Mouse (Mus musculus) frontal cortex, adult (tissue): ENCODE results near the gene Gm5460.

Experiments
- ATAC-seq: cut with Nextera tagmentation; 2 replicates; pipeline ENCODE4 v1.9.2; 2017; ENCODE audit warnings: mild to moderate bottlenecking, moderate library complexity, mixed read lengths; ENCODE audit not compliant: low TSS enrichment

The Gm5460 gene

DNA sequence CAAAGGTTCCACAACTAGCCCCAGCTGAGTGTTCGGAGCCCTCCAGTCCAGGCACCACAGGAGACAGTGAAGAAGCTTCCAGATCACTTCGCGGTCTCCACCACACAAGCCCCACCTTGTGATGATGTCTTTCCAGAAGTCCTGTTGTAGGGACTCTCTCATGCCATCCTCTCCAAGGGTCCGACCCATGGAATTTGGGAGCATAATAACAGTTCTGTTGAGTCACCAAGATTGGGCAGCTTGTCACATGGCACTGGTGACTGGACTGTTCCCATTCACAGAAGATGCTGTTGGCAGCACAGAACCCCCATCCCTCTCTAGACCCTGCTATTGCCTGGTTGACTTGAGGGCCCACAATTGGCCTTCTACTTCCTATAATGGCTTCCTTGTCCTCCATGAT lies at the start of gene Gm5460:
Gm5460 (plus strand) TSS at position 378 of the 400 bp plus-strand sequence.
- ATAC-seq = no peak

DNA sequence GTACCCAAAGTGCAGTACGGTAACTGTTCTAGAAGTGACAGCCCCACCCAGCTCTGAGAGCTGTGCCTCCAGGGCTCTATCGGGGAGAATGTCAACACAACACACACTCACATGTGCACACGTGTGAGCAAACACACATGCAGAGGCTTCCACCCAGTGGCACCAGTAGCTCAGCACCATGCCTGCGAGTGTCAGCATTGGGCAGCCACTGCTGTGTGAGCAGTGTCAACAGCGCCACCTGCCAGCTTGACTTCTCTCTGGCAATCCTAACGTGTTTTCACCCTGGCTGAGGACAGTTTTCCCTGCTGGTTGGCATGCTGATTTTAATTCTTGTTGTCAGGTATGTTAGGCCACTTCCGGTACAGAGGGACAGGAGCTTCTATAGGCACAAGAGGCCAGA lies 43.9 kb upstream of the Gm5460 start:
- ATAC-seq = no peak

DNA sequence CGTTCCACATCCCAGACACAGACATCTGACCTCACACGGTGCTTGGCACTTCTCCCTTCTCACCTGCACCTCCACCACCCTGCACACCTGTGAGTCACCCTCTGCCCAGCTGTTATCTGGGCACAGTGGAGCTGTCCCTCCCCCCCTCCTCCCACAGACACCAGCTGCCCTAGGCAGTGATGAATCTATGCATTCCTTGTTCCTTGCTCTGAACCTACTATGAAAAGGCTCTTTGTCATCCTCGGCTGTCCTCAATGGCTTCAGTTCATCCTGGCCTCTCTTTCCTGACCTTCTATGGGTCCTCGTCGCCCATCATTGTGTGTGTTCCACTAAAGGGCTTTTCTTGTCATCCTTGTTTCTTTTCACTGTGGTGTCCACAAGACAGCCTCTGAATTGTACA lies 41.8 kb upstream of the Gm5460 start:
- ATAC-seq = peak; percentile 81

DNA sequence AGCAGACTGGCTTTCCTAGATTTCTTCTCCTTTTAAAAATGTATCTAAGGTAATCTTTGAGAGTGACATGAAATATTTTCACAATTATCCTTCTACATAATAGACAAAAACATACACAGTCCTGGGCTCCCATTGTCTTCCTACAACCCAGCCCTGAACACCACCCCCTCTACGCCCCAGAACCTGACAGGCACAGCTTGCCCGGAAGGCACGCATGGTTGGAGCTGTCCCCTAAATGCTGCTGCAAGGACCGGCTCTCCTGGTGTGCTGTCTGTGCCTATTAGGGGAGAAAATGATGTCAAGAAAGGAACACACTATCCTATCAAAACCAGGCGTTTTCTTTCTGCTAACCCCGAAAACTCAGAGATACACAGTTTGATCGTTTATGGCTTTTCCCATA lies 38.8 kb upstream of the Gm5460 start:
- no peak for ATAC-seq

DNA sequence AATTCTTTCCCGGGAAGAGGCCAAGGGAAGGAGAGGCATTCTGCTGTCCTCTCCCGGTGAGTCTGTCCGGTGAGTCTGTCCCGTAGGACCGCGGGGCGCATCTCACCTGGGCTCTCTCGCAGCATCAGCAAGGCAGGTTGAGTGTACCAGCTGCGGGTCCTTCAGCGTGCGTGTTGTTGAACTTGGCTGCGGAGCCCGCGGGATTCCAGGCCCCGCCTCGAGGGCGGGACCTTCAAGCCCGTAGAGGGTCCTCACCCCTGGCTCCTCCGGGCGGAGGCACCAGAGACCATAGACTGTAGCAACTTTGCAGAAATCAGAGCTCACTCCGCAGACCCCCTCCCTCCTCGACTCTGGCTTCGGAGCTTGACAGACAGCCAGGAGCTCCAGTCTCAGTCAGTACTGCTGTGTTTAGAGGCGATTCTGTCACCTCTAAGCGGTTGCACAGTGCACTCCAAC lies 37.9 kb upstream of the Gm5460 start, which contains the start of gene Zfp488:
Zfp488 (minus strand) TSS at position 161 of the 456 bp plus-strand sequence.
- ATAC-seq = no peak

DNA sequence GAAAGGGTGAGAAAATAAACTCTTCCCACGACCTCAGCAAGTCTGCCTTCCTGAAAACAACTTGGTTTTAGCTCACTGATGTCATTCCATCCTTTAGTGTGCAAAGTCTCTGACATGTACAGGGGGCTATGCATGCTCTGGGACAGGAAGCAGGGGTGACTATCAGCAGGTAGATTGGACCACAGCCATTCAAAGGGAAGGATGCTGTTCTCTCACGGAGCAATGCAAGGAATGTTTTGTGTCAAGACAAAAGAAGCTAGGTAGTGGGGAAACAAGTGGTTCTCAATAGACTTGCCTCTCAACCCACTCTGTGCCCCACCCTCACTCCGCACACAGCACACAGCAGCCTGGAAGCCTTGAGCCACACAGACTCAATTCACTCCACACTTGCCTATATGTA lies 27.4 kb upstream of the Gm5460 start:
- ATAC-seq = no peak

DNA sequence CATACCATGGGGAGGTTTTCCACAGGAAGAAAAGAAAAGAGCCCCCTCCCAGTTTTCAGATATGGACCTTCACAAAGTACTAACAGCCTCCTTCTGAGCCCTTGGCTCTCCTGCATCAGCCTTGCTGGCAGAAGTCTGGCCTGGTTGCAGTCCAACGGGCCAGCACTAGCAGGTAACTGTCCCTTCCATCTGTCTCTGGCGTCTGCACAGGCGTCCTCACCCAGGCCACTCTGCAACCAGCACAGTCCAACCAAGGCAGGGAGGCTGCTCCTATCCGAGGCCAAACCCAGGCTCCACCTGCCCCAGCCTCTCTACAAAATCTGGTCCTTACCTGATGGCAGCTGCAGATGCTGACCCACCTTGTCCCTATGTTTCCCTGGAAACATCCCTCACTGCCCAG lies 24.6 kb upstream of the Gm5460 start:
- ATAC-seq = no peak

DNA sequence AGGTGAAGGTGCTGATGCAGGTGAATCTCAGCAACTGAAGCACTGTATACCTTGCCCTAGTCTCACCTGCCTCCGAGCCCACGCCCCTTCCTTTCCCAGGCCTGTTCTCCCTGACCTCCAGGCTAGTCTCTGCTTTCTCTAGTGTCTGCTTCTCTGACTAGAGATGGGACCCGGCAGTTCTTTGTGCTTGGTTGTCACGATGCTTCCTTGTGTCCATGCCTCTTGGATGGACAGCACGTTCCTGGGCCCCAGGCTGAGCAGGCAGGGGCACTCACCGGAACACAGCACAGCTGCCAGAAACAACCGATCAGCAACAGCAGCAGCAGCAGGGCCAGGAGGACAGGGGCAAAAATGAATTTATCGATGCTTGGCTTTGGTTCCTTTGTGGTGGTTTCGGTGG lies 23.5 kb upstream of the Gm5460 start:
- no peak for ATAC-seq

DNA sequence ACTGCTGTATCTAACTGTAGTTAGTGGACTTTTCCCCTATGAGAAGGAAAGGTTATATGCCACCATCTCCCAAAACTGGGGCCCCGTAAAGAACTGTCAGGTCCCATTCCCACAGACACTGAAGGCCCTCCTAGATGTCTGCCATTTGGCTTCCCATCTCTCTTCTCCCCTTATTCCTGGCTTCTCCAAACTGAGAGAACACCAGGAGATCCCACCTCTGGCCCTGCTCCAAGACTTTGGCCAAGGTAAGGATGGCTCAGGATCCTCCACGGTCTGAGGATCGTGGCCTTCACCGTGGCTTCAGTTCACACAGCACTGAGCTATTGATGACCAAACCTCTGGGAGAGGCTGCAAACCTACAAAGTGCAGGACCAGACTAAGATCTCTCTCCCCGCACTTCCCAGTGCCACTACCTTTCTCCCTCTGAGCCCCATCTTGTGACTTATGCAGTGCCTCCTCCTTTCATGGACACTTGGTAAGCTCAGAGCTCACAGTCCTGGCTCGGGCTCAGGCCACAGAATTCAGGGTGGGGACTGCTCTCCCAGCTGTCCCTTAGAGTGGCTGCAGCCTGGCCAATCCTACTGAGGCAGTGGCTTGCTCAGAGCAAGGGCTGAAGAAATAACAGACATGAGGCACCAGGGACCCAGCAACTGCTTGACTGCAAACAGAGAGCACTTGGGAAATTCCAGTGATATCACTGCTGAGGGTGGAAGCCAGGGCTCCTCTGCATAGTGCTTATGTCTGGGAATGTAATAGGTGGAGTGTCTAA lies 22.9 kb upstream of the Gm5460 start:
- no peak for ATAC-seq

DNA sequence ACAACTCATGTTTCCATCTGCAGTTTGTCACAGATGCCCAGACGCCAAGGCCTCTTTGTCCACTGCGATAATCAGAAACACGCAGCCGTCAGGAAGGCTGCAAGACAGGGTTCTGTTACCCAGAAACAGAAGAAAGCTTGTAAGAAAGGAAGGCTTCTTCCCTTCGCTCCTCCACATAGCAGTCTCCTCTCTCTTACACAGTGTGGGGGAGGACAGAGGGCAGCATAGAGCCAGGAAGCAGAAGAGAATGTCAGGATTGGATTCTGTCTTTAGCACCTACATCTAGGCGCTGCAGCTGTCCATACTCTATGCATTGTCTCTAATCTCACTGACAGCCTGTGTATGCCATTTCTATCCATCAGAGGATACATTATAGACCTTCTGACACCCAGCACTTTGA lies 19.1 kb upstream of the Gm5460 start:
- peak; percentile 95 for ATAC-seq

DNA sequence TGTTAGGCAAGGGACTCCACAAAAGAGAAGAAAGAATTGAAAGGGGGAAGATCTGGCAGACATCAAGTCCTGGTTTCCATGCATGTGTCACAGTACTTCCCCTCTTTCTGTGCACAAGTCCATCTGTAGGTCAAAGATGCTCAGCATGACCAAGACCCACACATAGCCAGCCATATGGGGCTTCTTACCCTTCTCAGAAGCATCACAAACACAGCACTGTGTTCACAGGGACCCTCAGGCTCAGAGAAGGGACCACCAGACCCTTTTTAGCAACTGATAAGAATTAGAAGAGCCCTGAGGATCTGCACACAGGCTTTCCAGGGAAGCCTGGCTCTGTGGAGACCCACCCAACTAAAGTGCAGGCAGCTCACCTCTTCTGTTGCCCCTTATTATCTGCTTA lies 16.5 kb upstream of the Gm5460 start:
- ATAC-seq = no peak

DNA sequence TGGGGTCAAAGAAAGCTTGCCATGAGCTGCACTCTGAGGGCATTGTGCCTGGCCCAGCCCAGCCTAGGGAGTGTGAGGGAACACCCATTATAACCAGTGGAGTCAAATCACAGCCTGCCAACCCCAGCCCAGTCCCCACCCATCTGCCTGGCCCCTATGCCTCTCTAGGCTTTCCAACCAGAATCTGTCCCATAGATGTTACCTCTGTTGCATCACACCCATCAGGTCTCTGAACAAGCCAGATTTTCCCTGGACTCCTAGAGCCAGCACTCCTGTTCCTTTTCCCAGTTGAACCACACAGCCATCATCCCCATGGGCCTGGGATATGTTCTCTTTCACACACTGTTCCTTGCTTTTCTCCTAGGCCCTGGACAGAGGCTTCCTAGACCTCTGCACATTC lies 15.1 kb upstream of the Gm5460 start:
- no peak for ATAC-seq

DNA sequence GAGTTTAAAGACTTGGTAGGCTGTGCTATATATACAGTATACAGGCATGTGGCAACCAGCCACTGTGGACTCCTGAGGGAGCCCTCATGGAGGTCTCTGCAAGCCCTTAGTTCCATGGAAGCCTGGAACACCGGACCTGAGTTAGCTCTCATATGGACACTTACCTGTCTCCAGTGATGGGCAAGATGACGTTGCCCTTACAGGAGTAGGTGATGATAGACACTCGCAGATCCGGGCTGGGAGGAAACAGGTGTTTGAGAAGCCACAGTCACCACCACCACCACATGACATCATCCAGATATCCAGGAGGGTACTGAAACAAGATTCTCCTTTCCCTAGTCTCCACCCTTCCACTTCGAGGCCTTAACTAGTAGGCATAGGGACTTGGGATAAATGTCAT lies 14.2 kb upstream of the Gm5460 start:
- ATAC-seq = no peak

DNA sequence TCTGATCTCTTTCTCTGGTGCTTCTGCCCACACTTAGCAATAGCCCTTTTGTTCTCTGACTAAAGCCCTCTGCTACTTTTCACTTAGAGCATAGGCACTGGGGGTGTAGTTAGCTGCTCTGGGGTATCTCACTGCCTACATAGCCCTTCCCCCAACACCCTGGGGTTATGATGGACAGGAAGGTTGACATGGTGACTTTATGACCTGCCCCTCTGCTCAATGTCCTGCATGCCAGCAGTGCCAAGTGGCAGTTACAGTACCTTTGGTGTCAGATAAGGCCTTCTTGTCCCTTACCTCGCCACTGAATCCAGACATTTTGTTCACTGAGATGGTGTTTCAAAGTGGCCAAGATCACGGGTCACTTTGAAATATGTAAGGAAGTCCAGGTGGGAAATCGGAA lies 1.5 kb upstream of the Gm5460 start, which contains the start of gene Gm30083:
Gm30083 (minus strand) TSS at position 120 of the 400 bp plus-strand sequence.
- ATAC-seq = no peak

DNA sequence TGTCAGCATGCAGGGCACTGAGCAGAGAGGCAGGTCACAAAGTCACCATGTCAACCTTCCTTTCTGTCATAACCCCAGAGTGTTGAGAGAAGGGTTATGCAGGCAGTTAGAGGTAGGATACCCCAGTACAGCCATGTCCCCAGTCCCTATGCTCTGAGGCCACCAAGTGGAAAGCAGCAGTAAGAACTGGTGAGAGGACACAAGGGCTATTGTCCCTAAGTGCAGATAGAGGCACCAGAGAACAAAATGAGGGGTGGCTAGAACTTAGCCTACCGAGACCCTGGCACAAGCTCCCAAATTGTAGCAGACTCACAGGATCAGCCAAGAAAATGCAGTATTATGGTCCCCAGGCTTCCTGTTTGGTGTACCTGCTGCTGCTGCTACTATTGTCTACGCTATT lies 380 bp downstream of the Gm5460 start:
- ATAC-seq = no peak

DNA sequence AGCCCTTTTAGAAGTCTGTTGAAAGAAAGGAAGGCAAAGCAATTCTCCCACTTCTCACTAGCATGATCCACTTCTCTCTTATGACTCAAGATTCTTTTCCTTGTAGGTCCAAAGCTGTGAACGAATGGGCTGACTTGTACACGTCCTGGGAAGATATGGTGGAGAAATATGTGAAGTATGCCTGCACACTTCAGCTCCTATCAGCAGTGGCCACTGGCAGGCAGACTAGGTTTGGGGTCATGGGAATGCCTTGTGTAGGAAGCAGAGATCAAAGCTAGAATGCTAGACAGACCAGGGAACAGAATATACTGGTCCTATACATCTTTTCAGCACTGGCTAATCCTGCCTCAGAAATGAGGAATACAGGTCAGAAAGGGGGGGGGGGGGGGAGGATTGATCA lies 10.2 kb downstream of the Gm5460 start:
- ATAC-seq = no peak

DNA sequence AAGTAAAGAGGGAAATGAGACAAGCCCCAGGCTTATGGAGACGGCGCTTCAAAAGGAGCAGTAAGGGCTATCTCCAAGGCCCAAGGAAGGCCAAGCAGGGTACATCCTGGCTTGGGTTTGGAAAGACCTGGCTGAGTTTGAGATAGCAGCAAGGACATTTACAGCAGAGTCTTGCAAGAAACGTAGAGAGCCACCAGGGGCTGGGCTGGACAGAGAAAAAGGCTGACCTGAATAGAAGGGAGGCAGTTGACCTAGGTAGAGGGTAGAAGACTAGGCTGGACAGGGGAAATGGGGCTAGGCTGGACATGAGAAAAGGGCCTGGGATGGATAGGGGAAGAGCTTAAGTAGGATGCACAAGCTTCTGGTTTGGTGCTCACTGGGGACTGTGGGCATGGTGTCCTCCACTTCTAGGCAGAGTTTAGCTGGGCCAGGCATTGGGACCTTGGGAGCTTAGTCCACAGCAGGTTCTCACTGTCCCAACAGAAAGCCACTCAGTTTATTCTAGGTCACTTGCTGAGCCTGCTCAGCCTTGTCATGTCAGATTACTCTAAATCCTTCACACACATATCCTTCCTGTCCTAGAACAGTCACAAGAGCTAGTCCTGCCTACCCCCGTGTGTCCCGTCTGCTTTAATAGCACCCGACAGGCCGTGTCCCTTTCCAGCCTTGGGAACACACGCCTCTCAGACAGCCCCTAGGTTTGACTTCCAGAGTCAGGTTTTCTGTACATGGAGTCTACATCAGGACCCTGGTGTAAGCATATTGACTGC lies 17.5 kb downstream of the Gm5460 start:
- ATAC-seq = no peak

DNA sequence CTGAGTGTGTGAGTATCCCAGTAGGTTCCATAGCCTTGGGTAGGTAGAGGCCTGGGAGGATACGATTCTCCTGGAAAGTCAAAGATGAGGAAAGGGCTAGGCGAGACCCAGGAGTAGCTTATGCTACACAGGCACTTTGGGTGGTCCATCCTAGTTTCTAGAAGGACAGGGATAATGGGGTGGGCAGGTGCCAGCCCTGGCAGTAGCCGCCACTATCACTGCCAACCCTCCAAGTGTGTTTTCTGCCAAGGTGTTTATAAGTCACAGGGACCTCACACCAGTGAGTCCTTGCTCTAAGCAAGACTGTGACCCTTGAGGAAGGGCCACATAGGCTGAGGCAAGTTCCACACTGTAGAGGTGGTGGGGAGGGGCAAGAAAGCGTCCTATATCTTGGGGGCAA lies 24.7 kb downstream of the Gm5460 start:
- ATAC-seq = no peak

DNA sequence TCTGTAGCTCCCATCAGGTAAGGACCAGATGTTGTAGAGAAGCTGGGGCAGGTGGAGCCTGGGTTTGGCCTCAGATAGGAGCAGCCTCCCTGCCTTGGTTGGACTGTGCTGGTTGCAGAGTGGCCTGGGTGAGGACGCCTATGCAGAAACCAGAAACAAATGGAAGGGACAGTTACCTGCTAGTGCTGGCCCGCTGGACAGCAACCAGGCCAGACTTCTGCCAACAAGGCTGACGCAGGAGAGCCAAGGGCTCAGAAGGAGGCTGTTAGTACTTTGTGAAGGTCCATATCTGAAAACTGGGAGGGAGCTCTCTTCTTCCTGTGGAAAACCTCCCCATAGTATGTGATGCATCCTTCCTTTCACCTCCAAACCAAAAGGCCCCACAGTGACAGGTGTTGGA lies 26.8 kb downstream of the Gm5460 start:
- ATAC-seq = no peak

DNA sequence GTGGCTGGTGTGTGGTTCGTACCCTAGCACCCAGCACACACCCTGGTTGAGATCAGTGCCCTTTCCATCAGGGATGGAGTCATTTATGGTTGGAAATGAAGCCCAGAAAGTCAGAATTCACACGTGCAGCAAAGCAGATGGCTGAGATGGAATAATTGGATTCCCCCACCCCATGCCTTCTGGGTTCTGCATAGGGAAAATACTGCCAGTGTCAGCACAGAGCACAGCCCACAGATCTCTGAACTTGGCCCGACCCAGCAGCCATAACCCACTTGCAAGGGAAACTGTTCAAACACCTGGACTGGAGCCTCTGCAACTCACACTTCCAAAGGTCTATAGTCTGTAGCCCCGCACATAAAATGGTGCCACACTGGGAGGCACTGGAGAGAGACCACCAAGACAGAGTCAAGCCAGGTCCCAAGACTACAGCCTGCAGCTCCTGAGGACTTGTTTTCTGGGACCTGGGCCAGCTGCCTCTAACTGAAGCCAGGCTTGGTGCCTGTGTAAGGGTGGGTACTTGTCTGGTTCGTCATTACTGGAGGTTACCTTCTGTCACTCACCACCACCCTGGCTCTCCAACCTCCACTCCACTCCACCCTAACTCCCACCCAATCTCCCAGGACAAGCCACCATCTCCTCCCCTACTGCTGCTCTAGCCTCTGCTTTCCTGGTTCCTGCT lies 33.7 kb downstream of the Gm5460 start:
- ATAC-seq = no peak

DNA sequence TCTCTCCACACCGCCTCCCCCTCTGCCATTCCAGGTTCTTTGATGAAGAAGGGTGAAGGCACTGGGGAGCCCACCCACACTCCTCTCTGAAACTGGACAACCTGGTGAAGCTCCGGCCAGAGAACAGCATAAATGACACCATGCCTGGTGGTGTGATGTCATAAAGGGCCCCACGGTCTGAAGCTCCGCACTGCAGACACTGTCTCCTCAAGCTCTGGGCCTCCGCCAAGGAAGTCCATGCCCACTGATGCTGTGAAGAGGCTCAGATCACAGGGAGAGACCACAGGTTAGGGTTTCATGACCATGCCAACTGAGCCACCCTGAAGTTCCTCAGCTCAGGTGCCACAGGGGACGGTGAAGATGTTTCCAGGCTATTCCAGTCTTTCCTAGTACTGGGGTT lies 36.0 kb downstream of the Gm5460 start, which contains the start of gene Antxrl:
Antxrl (plus strand) TSS at position 192 of the 400 bp plus-strand sequence.
- no peak for ATAC-seq

DNA sequence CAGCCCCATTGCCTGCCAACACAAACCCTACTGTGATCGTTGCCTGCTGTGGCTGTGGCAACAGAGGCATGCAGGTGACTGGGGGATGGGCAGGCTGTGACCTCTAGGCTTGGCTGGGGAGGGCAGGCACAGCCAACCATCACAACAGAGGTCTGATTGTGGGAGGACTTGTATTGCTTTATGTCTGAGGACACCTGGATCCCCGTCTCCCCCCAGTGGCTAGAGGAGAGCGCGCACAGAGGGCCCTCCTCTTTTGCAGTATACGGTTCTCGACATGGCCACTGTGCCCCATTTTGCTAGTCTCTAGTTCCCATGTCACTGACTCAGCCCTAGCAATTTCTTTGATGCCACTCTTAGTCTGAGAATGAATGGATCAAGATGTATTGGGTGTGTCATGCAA lies 55.1 kb downstream of the Gm5460 start:
- ATAC-seq = no peak
